Mouse (Mus musculus) thymus, adult 2 months (tissue): Measurements from ENCODE around the gene Map4k5.

Source experiments
- CTCF ChIP-seq: fragments of 200-500 bp; IDR thresholded peaks from 2 replicates; pipeline ENCODE4 v1.5.1; 2012; ENCODE audit warnings: mild to moderate bottlenecking, control low read depth, low read length, moderate library complexity, borderline replicate concordance; ENCODE audit not compliant: control insufficient read depth, poor library complexity, insufficient read depth; ENCODE audit errors: extremely low read depth
- POLR2A ChIP-seq: fragments of 200-500 bp; IDR thresholded peaks from 2 replicates; pipeline ENCODE4 v1.6.1; 2012; ENCODE audit warnings: mild to moderate bottlenecking, low read length, control low read depth, moderate library complexity; ENCODE audit not compliant: control insufficient read depth, poor library complexity, insufficient read depth; ENCODE audit errors: extremely low read depth

- no peak for TF ChIP-seq CTCF
- no peak for TF ChIP-seq POLR2A
Observed at GRCm38 (mm10) chr12:69828214-69828613, 64.8 kb downstream of the Map4k5 start.
